Mouse (Mus musculus) forebrain, embryonic 10.5 days (tissue): ENCODE results near the gene Mcpt1. TPM values are rescaled to one million over a fixed set of nuclear protein-coding genes. Genes with fewer than 3 reads are reported as not detected.

Source experiments
- polyA plus RNA-seq: library from polyadenylated mRNA; unstranded; fragments of >200 nt; fragmentation: Nextera tagmentation; extraction: Ambion mirVana; gene quantifications from 2 replicates; pipeline ENCODE4 v1.2.1, GENCODE M21; 2016

Gene Mcpt1
- polyA plus RNA-seq, 1 experiment from 2014 or later, result not detected

Other genes starting within 250 kb of the Mcpt1 start
- gene Adcy4, start 233.9 kb upstream of the Mcpt1 start, polyA plus RNA-seq, result 4.6 and 5.4 TPM in 2 replicates
- gene Ripk3, start 229.1 kb upstream of the Mcpt1 start, polyA plus RNA-seq, result 8.0 and 10.2 TPM in 2 replicates
- gene Nfatc4, start 194.8 kb upstream of the Mcpt1 start, polyA plus RNA-seq, result 37.9 and 39.1 TPM in 2 replicates
- gene Nynrin, start 164.0 kb upstream of the Mcpt1 start, polyA plus RNA-seq, result 24.5 and 25.8 TPM in 2 replicates
- 0.10 and 0.12 TPM in 2 replicates for gene Cbln3, start 133.6 kb upstream of the Mcpt1 start, polyA plus RNA-seq
- gene Khnyn, start 133.0 kb upstream of the Mcpt1 start, polyA plus RNA-seq, result 22.7 and 25.3 TPM in 2 replicates
- gene Sdr39u1, start 117.7 kb upstream of the Mcpt1 start, polyA plus RNA-seq, result 41.9 and 48.9 TPM in 2 replicates
- not detected in 2 replicates for gene Cma1, start 73.3 kb upstream of the Mcpt1 start, polyA plus RNA-seq
- gene Cma2, start 67.0 kb upstream of the Mcpt1 start, polyA plus RNA-seq, result not detected in 2 replicates
- not detected in 2 replicates for gene Mcpt9, start 12.5 kb downstream of the Mcpt1 start, polyA plus RNA-seq
- not detected in 2 replicates for gene Mcpt2, start 24.1 kb downstream of the Mcpt1 start, polyA plus RNA-seq
- not detected in 2 replicates for gene Mcpt4, start 44.3 kb downstream of the Mcpt1 start, polyA plus RNA-seq
- gene Mcpt8, start 67.3 kb downstream of the Mcpt1 start, polyA plus RNA-seq, result not detected in 2 replicates
- 0.29 TPM in 1 of 2 replicates, not detected in the other for gene Ctsg, start 84.6 kb downstream of the Mcpt1 start, polyA plus RNA-seq
- gene Gzme, start 102.7 kb downstream of the Mcpt1 start, polyA plus RNA-seq, result not detected in 2 replicates
- gene Gzmd, start 114.6 kb downstream of the Mcpt1 start, polyA plus RNA-seq, result not detected in 2 replicates
- not detected in 2 replicates for gene Gzmg, start 141.6 kb downstream of the Mcpt1 start, polyA plus RNA-seq
- not detected in 2 replicates for gene Gzmn, start 156.6 kb downstream of the Mcpt1 start, polyA plus RNA-seq
- not detected in 2 replicates for gene Gzmf, start 193.4 kb downstream of the Mcpt1 start, polyA plus RNA-seq
- gene Gzmc, start 216.7 kb downstream of the Mcpt1 start, polyA plus RNA-seq, result 0.36 TPM in 1 of 2 replicates, not detected in the other
- not detected in 2 replicates for gene Gzmb, start 244.3 kb downstream of the Mcpt1 start, polyA plus RNA-seq